Mouse (Mus musculus) small intestine, adult 2 months (tissue): ENCODE data around the gene Tcea3.

Experiments
- CTCF ChIP-seq: fragments of 200-500 bp; IDR thresholded peaks from 2 replicates; pipeline ENCODE4 v1.5.1; 2012; ENCODE audit warnings: low read depth, mild to moderate bottlenecking, control low read depth, inconsistent platforms, low read length, moderate library complexity, mixed read lengths; ENCODE audit not compliant: insufficient replicate concordance, insufficient read length; ENCODE audit errors: extremely low read depth
- POLR2A ChIP-seq: fragments of 200-500 bp; IDR thresholded peaks from 2 replicates; pipeline ENCODE4 v1.6.1; 2012; ENCODE audit warnings: low read depth, mild to moderate bottlenecking, control low read depth, inconsistent platforms, low read length, moderate library complexity

- TF ChIP-seq CTCF (no peak), POLR2A (no peak)
Observed at GRCm38 (mm10) chr4:136217063-136217462, 30.5 kb upstream of the Tcea3 start.
